Mouse (Mus musculus): ENCODE data around the gene Tmem189. TPM values are rescaled to one million over a fixed set of nuclear protein-coding genes. Genes with fewer than 3 reads are reported as not detected.
"Not testable (repeated sequence)": the region's sequence is repeated elsewhere in the genome, so short reads cannot be mapped to it uniquely, and the experiment has no call there.

The Tmem189 gene
- polyA plus RNA-seq, 1 experiment from 2014 or later, result 35.5 TPM

- no peaks in the 10 kb centered on the region for H3K27me3 ChIP-seq (ENCODE audit: control insufficient read depth, insufficient read depth, low read length)
- peaks cover 5% of the 10 kb centered on the region for H3K36me3 ChIP-seq (ENCODE audit: control insufficient read depth, insufficient read depth, low read length)
- no peak for ATAC-seq (ENCODE audit: insufficient number of reproducible peaks, low FRiP score, low TSS enrichment, low read depth)
Observed at GRCm38 (mm10) chr2:167625670-167626069, 64.0 kb downstream of the Tmem189 start.

GRCm38 (mm10) chr2:167624368-167625075 is 65.1 kb downstream of the Tmem189 start:
- DNase-seq (ENCODE audit: low spot score) (no peak), ATAC-seq (ENCODE audit: insufficient number of reproducible peaks, low FRiP score, low TSS enrichment, low read depth) (no peak)
- no peaks in the 10 kb centered on the region; the same call in 1 of the 2 replicates for H3K9me3 ChIP-seq (ENCODE audit: control insufficient read depth, low read length)
- peaks cover 5% of the 10 kb centered on the region for H3K36me3 ChIP-seq (ENCODE audit: control insufficient read depth, insufficient read depth, low read length)
- H3K27ac ChIP-seq (replicated peaks; ENCODE audit: low read depth, low read length), result no peak overlapping the region
- no peaks in the 10 kb centered on the region for H3K4me1 ChIP-seq (ENCODE audit: control insufficient read depth, insufficient read depth, low read length)
- no peak overlapping the region for H3K9ac ChIP-seq (ENCODE audit: low read length)
- no peak overlapping the region for H3K4me2 ChIP-seq (ENCODE audit: low read depth, severe bottlenecking)
- H3K27me3 ChIP-seq (ENCODE audit: control insufficient read depth, insufficient read depth, low read length), result no peaks in the 10 kb centered on the region
- H3K4me3 ChIP-seq (ENCODE audit: low read depth, low read length), result no peak overlapping the region
- WGBS, result 98% methylated on average over 6 of the region's 6 CpGs

More at GRCm38 (mm10) chr2:167625670-167626069, 64.0 kb downstream of the Tmem189 start:
- Histone ChIP-seq H3K27ac (replicated peaks; ENCODE audit: low read depth, low read length) (no peak overlapping the region), H3K9ac (ENCODE audit: low read length) (no peak overlapping the region), H3K4me2 (ENCODE audit: low read depth, severe bottlenecking) (no peak overlapping the region), H3K4me1 (ENCODE audit: control insufficient read depth, insufficient read depth, low read length) (peaks cover 6% of the 10 kb centered on the region), H3K9me3 (ENCODE audit: control insufficient read depth, low read length) (no peaks in the 10 kb centered on the region; the same call in 1 of the 2 replicates), H3K4me3 (ENCODE audit: low read depth, low read length) (no peak overlapping the region)
- WGBS, result 48% methylated on average over 2 of the region's 2 CpGs
- DNase-seq (ENCODE audit: low spot score), result no peak

- WGBS, result 82% methylated on average over 5 of the region's 5 CpGs
- no peaks in the 10 kb centered on the region for H3K4me1 ChIP-seq (ENCODE audit: control insufficient read depth, insufficient read depth, low read length)
Observed at GRCm38 (mm10) chr2:167622965-167623364, 66.7 kb downstream of the Tmem189 start.

GRCm38 (mm10) chr2:167622352-167622751 is 67.3 kb downstream of the Tmem189 start:
- Histone ChIP-seq H3K4me1 (ENCODE audit: control insufficient read depth, insufficient read depth, low read length) (no peaks in the 10 kb centered on the region), H3K9me3 (ENCODE audit: control insufficient read depth, low read length) (no peaks in the 10 kb centered on the region), H3K9ac (ENCODE audit: low read length) (no peak overlapping the region), H3K36me3 (ENCODE audit: control insufficient read depth, insufficient read depth, low read length) (peaks cover 3% of the 10 kb centered on the region), H3K4me2 (ENCODE audit: low read depth, severe bottlenecking) (no peak overlapping the region), H3K4me3 (ENCODE audit: low read depth, low read length) (no peak overlapping the region), H3K27ac (replicated peaks; ENCODE audit: low read depth, low read length) (no peak overlapping the region), H3K27me3 (ENCODE audit: control insufficient read depth, insufficient read depth, low read length) (no peaks in the 10 kb centered on the region)
- DNase-seq (ENCODE audit: low spot score) (no peak), ATAC-seq (ENCODE audit: insufficient number of reproducible peaks, low FRiP score, low TSS enrichment, low read depth) (no peak)
- 88% methylated on average over 13 of the region's 13 CpGs for WGBS

More at GRCm38 (mm10) chr2:167622965-167623364, 66.7 kb downstream of the Tmem189 start:
- Histone ChIP-seq H3K27me3 (ENCODE audit: control insufficient read depth, insufficient read depth, low read length) (no peaks in the 10 kb centered on the region), H3K27ac (replicated peaks; ENCODE audit: low read depth, low read length) (no peak overlapping the region), H3K4me3 (ENCODE audit: low read depth, low read length) (no peak overlapping the region), H3K4me2 (ENCODE audit: low read depth, severe bottlenecking) (no peak overlapping the region), H3K9ac (ENCODE audit: low read length) (no peak overlapping the region), H3K9me3 (ENCODE audit: control insufficient read depth, low read length) (no peaks in the 10 kb centered on the region), H3K36me3 (ENCODE audit: control insufficient read depth, insufficient read depth, low read length) (peaks cover 5% of the 10 kb centered on the region)
- no peak for DNase-seq (ENCODE audit: low spot score)
- ATAC-seq (ENCODE audit: insufficient number of reproducible peaks, low FRiP score, low TSS enrichment, low read depth), result no peak

- H3K9me3 ChIP-seq (ENCODE audit: control insufficient read depth, low read length), result no peaks in the 10 kb centered on the region
- ATAC-seq (ENCODE audit: insufficient number of reproducible peaks, low FRiP score, low TSS enrichment, low read depth) (no peak), DNase-seq (ENCODE audit: low spot score) (no peak)
- H3K4me3 ChIP-seq (ENCODE audit: low read depth, low read length), result no peak overlapping the region
- no peak overlapping the region for H3K27ac ChIP-seq (replicated peaks; ENCODE audit: low read depth, low read length)
- H3K36me3 ChIP-seq (ENCODE audit: control insufficient read depth, insufficient read depth, low read length), result peaks cover 3% of the 10 kb centered on the region; the same call in 1 of the 2 replicates
- H3K4me1 ChIP-seq (ENCODE audit: control insufficient read depth, insufficient read depth, low read length), result no peaks in the 10 kb centered on the region
- no peaks in the 10 kb centered on the region for H3K27me3 ChIP-seq (ENCODE audit: control insufficient read depth, insufficient read depth, low read length)
- WGBS, result 87% methylated on average over 9 of the region's 9 CpGs
- no peak overlapping the region for H3K9ac ChIP-seq (ENCODE audit: low read length)
- no peak overlapping the region for H3K4me2 ChIP-seq (ENCODE audit: low read depth, severe bottlenecking)
Observed at GRCm38 (mm10) chr2:167621255-167622087, 68.2 kb downstream of the Tmem189 start.

GRCm38 (mm10) chr2:167617472-167617871 is 72.2 kb downstream of the Tmem189 start:
- Histone ChIP-seq H3K4me3 (ENCODE audit: low read depth, low read length) (no peak overlapping the region), H3K27me3 (ENCODE audit: control insufficient read depth, insufficient read depth, low read length) (no peaks in the 10 kb centered on the region), H3K9ac (ENCODE audit: low read length) (no peak overlapping the region), H3K27ac (replicated peaks; ENCODE audit: low read depth, low read length) (no peak overlapping the region), H3K4me2 (ENCODE audit: low read depth, severe bottlenecking) (no peak overlapping the region), H3K4me1 (ENCODE audit: control insufficient read depth, insufficient read depth, low read length) (no peaks in the 10 kb centered on the region), H3K9me3 (ENCODE audit: control insufficient read depth, low read length) (no peaks in the 10 kb centered on the region), H3K36me3 (ENCODE audit: control insufficient read depth, insufficient read depth, low read length) (peaks cover 20% of the 10 kb centered on the region)
- WGBS, result 80% methylated on average over 4 of the region's 4 CpGs
- ATAC-seq (ENCODE audit: insufficient number of reproducible peaks, low FRiP score, low TSS enrichment, low read depth), result no peak
- no peak for DNase-seq (ENCODE audit: low spot score)

- WGBS, result 84% methylated on average over 3 of the region's 3 CpGs
- Histone ChIP-seq H3K9ac (ENCODE audit: low read length) (no peak overlapping the region), H3K9me3 (ENCODE audit: control insufficient read depth, low read length) (no peaks in the 10 kb centered on the region), H3K36me3 (ENCODE audit: control insufficient read depth, insufficient read depth, low read length) (peaks cover 20% of the 10 kb centered on the region), H3K27ac (replicated peaks; ENCODE audit: low read depth, low read length) (no peak overlapping the region), H3K4me1 (ENCODE audit: control insufficient read depth, insufficient read depth, low read length) (no peaks in the 10 kb centered on the region), H3K4me3 (ENCODE audit: low read depth, low read length) (no peak overlapping the region), H3K4me2 (ENCODE audit: low read depth, severe bottlenecking) (no peak overlapping the region), H3K27me3 (ENCODE audit: control insufficient read depth, insufficient read depth, low read length) (no peaks in the 10 kb centered on the region)
- DNase-seq (ENCODE audit: low spot score) (no peak), ATAC-seq (ENCODE audit: insufficient number of reproducible peaks, low FRiP score, low TSS enrichment, low read depth) (no peak)
Observed at GRCm38 (mm10) chr2:167617034-167617433, 72.6 kb downstream of the Tmem189 start.

GRCm38 (mm10) chr2:167613335-167613734 is 76.3 kb downstream of the Tmem189 start:
- H3K27me3 ChIP-seq (ENCODE audit: control insufficient read depth, insufficient read depth, low read length); ATAC-seq (ENCODE audit: insufficient number of reproducible peaks, low FRiP score, low TSS enrichment, low read depth); H3K4me2 ChIP-seq (ENCODE audit: low read depth, severe bottlenecking); H3K9ac ChIP-seq (ENCODE audit: low read length); H3K4me1 ChIP-seq (ENCODE audit: control insufficient read depth, insufficient read depth, low read length); H3K9me3 ChIP-seq (ENCODE audit: control insufficient read depth, low read length); DNase-seq (ENCODE audit: low spot score); H3K27ac ChIP-seq (replicated peaks; ENCODE audit: low read depth, low read length); H3K4me3 ChIP-seq (ENCODE audit: low read depth, low read length): not testable (repeated sequence)
- 94% methylated on average over 7 of the region's 7 CpGs for WGBS
- H3K36me3 ChIP-seq (ENCODE audit: control insufficient read depth, insufficient read depth, low read length), result peaks cover 26% of the 10 kb centered on the region
